Mouse (Mus musculus) ovary, adult 10 weeks (tissue): ENCODE results near the gene Gm13101. TPM values are rescaled to one million over a fixed set of nuclear protein-coding genes. Genes with fewer than 3 reads are reported as not detected.

Experiments
- polyA plus RNA-seq: library from polyadenylated mRNA; stranded (reverse); fragments of 350-450 nt; fragmentation: Illumina TruSeq; extraction: RNeasy Lipid Tissue Mini Kit (QIAGEN cat#74804); gene quantifications from one replicate; pipeline ENCODE4 v1.2.3, GENCODE M21; 2014

The Gm13101 gene
- polyA plus RNA-seq, result not detected

GRCm38 (mm10) chr4:143966850-143967249 lies at the start of gene Gm13101:
Gene Gm13101, minus strand, starts transcription at chr4:143966950.

GRCm38 (mm10) chr4:143994269-143994668 lies 27.5 kb upstream of the Gm13101 start, which contains the start of gene Pramef17:
Gene Pramef17, minus strand, starts transcription at chr4:143994369.

GRCm38 (mm10) chr4:143950916-143951315 lies 15.8 kb downstream of the Gm13101 start, which contains the start of gene Pramef25:
Gene Pramef25, minus strand, starts transcription at chr4:143951016.

Other genes with a start within 250 kb of the Gm13101 start
- not detected for gene Gm13078, start 247.5 kb downstream of the Gm13101 start, polyA plus RNA-seq
- 76.3 TPM for gene Gm13023, start 177.6 kb downstream of the Gm13101 start, polyA plus RNA-seq
- gene Gm13084, start 150.9 kb downstream of the Gm13101 start, polyA plus RNA-seq, result 104 TPM
- 54.2 TPM for gene Gm13103, start 120.5 kb downstream of the Gm13101 start, polyA plus RNA-seq
- not detected for gene Pramef6, start 66.6 kb downstream of the Gm13101 start, polyA plus RNA-seq
- not detected for gene Pramef25, start 15.9 kb downstream of the Gm13101 start, polyA plus RNA-seq
- gene Pramef17, start 27.4 kb upstream of the Gm13101 start, polyA plus RNA-seq, result 0.94 TPM
- 0.31 TPM for gene Pramel4, start 92.2 kb upstream of the Gm13101 start, polyA plus RNA-seq
- gene Gm13102, start 139.5 kb upstream of the Gm13101 start, polyA plus RNA-seq, result not detected
- gene Oog3, start 195.7 kb upstream of the Gm13101 start, polyA plus RNA-seq, result 78.5 TPM
- gene Oog2, start 223.8 kb upstream of the Gm13101 start, polyA plus RNA-seq, result 25.4 TPM
- gene C87977, start 246.4 kb upstream of the Gm13101 start, polyA plus RNA-seq, result 47.8 TPM